Mouse (Mus musculus): Measurements from ENCODE around the gene Mbd6. TPM values are rescaled to one million over a fixed set of nuclear protein-coding genes. Genes with fewer than 3 reads are reported as not detected.
"Not testable (repeated sequence)": the region's sequence is repeated elsewhere in the genome, so short reads cannot be mapped to it uniquely, and the experiment has no call there.

Mbd6 gene
- total and polyA plus RNA-seq, 3 experiments = 19.2 to 22.3 (median 20.4) TPM

DNA sequence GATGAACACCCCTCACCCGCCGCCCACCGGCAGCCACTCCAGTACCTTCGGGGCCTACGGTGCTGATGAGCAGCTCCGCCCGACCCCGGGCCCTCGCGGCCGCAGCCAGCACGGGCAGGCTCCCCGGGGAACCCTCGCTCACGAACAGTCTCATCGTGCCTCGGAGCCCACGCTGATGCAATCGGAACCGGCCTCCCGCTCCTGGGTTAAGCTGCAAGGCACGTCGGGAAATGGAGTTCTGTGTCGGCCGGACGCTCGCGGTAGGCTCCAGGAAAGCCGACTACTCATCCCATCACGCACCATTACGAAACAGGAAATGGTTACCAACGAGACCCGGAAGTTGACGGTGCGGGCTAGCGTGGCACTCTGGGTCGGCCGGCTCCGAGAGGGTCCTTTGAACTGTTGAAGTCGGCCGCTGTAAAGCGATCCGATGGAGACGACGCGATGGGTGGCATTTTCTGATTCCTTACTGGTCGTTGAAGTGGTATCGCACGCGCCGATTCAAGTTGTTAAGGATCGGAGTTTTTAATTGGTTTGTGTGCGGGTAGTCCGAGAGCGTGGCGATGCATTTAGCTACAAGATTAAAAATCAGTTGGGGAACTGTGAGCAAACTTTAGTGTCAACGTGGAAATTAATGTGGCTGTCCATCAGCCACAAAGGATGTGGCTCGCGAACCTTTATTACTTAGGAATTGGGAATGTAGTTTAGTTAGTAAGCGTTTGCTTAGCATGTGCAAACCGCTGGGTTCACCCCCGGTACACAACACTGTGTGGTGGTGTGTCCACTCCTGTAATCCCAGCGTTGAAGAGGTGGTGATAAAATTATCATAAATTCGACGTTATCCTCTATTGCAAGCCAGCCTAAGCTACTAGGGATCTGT lies 22.9 kb upstream of the Mbd6 start, which contains the start of gene Mars:
Mars (minus strand) TSS at position 311 of the 880 bp plus-strand sequence.
- intact Hi-C loops (cut with DNase I) = loop anchor here (1.0 to 5.0 kb wide), 3 partner anchors 21 to 189 kb away; partner anchors contain the start of genes Dctn2 and Os9
- peak within 1 kb of the TSS; percentile 89 for H3K27ac ChIP-seq
- peak; percentile 94 to 96 for DNase-seq
- peak within 1 kb of the TSS; percentile 81 for H3K9ac ChIP-seq (ENCODE audit: low read depth, low read length)
- no peaks in the 10 kb centered on the region for H3K36me3 ChIP-seq (ENCODE audit: control insufficient read depth, insufficient read depth, low read length)
- H3K4me3 ChIP-seq = peak within 1 kb of the TSS; percentile 92
- WGBS = under 1% methylated on average over 65 of the region's 65 CpGs
- H3K27me3 ChIP-seq (ENCODE audit: control insufficient read depth, insufficient read depth, low read length) = no peaks in the 10 kb centered on the region
- H3K4me1 ChIP-seq (ENCODE audit: control insufficient read depth, insufficient read depth, low read length) = peaks cover 2% of the 10 kb centered on the region
- TF ChIP-seq EP300 (IDR thresholded peaks at IDR 0.05; ENCODE audit: insufficient read depth, low read depth, low read length) (peak; percentile 81; the same call in 1 of the 2 replicates), POLR2A (IDR thresholded peaks at IDR 0.05; ENCODE audit: insufficient read depth, low read depth, low read length) (peak; percentile 79; the same call in 1 of the 2 replicates), CTCF (IDR thresholded peaks at IDR 0.05) (no peak)
- no peaks in the 10 kb centered on the region for H3K79me2 ChIP-seq (replicated peaks; ENCODE audit: control insufficient read depth, insufficient read depth, low read length)

DNA sequence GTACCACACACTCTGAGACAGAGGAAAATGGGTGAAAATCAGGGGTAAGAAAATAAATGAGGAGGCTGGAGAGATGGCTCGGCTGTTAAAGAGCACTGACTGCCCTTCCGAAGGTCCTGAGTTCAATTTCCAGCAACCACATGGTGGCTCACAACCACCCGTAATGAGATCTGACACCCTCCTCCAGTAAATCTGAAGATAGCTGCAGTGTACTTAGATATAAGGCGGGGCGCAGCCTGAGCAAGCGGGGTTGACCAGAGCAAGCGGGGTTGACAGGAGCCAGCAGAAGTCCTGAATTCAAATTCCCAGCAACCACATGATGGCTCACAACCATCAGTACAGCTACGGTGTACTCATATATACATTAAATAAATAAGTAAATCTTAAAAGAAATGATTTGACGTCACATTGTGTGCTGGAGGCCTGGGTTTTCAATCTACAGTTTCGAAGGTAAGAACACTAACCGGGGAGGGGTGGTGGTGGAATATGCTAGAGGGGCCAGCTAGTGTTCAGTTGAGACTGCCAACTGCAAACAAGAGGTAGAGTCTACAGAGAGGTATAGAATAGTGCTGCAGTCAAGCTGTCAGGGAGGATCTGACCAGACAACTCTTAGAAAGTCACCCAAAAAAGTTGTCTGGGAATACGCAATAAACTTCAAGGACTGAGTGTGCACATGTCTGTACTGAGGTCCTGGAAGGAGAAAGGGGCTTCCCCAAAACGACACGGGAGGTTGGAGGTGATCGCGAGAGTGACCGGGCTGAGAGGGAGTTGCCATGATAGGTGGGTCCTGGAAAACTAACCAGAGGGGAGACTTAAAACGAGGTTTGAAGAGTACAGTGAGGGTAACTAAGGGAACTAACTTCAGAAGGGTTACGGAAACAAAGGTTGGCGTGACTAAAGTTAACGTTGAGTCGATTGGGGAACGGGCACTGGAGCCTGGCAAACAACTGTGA lies 22.0 kb upstream of the Mbd6 start:
- no peak for DNase-seq
- 33% methylated on average over 23 of the region's 23 CpGs for WGBS
- H3K4me3 ChIP-seq = peak overlapping the region; percentile 92
- peak overlapping the region; percentile 89 for H3K27ac ChIP-seq
- no peaks in the 10 kb centered on the region for H3K36me3 ChIP-seq (ENCODE audit: control insufficient read depth, insufficient read depth, low read length)
- H3K4me1 ChIP-seq (ENCODE audit: control insufficient read depth, insufficient read depth, low read length) = peaks cover 2% of the 10 kb centered on the region
- H3K79me2 ChIP-seq (replicated peaks; ENCODE audit: control insufficient read depth, insufficient read depth, low read length) = no peaks in the 10 kb centered on the region
- TF ChIP-seq POLR2A (IDR thresholded peaks at IDR 0.05; ENCODE audit: insufficient read depth, low read depth, low read length) (no peak), CTCF (IDR thresholded peaks at IDR 0.05) (no peak), EP300 (IDR thresholded peaks at IDR 0.05; ENCODE audit: insufficient read depth, low read depth, low read length) (no peak)
- H3K9ac ChIP-seq (ENCODE audit: low read depth, low read length) = peak overlapping the region; percentile 81
- intact Hi-C loops (cut with DNase I) = loop anchor here (1.0 to 5.0 kb wide), 3 partner anchors 20 to 188 kb away; partner anchors contain the start of genes Dctn2 and Os9
- no peaks in the 10 kb centered on the region for H3K27me3 ChIP-seq (ENCODE audit: control insufficient read depth, insufficient read depth, low read length)

DNA sequence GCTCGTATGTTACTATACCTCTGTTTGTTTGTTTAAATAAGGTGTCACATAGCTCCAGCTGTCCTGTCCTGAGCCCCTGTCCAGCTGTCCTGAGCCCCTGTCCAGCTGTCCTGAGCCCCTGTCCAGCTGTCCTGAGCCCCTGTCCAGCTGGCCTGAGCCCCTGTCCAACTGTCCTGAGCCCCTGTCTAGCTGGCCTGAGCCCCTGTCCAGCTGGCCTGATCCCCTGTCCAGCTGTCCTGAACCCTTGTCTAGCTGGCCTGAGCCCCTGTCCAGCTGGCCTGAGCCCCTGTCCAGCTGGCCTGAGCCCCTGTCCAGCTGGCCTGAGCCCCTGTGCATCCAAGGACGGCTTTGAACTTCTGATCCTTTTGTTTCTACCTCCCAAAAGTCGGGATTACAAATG lies 20.3 kb upstream of the Mbd6 start:
- WGBS = 79% methylated on average over 3 of the region's 3 CpGs
- intact Hi-C loops (cut with DNase I); H3K36me3 ChIP-seq (ENCODE audit: control insufficient read depth, insufficient read depth, low read length): not testable (repeated sequence)

DNA sequence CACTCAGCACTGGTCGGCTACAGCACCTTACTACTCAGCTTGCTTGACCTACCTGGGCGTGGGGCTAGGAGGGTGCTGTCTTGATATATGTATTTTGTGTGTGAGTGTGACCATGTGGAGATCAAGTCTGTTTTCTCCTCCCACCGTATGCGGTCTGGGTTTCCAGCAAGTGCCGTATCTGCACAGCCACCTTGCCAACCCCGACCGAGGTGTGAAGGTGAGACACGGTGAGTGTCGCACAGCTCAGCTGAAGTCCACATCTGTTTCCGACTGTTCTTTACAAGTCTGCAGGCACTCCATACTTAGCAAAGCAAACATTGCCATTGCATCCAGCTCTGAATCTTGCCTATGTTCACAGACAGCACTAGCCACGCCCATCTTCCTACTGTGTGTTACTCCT lies 14.3 kb upstream of the Mbd6 start:
- WGBS = 92% methylated on average over 11 of the region's 11 CpGs
- Histone ChIP-seq H3K4me3 (no peak overlapping the region), H3K36me3 (ENCODE audit: control insufficient read depth, insufficient read depth, low read length) (no peaks in the 10 kb centered on the region), H3K79me2 (replicated peaks; ENCODE audit: control insufficient read depth, insufficient read depth, low read length) (no peaks in the 10 kb centered on the region), H3K4me1 (ENCODE audit: control insufficient read depth, insufficient read depth, low read length) (no peaks in the 10 kb centered on the region), H3K27ac (no peak overlapping the region), H3K27me3 (ENCODE audit: control insufficient read depth, insufficient read depth, low read length) (no peaks in the 10 kb centered on the region), H3K9ac (ENCODE audit: low read depth, low read length) (no peak overlapping the region)
- no peak for DNase-seq
- TF ChIP-seq POLR2A (IDR thresholded peaks at IDR 0.05; ENCODE audit: insufficient read depth, low read depth, low read length) (no peak), CTCF (IDR thresholded peaks at IDR 0.05) (no peak), EP300 (IDR thresholded peaks at IDR 0.05; ENCODE audit: insufficient read depth, low read depth, low read length) (no peak)
- intact Hi-C loops (cut with DNase I) = no loop called here

More for the DNA sequence above, 20.3 kb upstream of the Mbd6 start:
- DNase-seq; H3K4me1 ChIP-seq (ENCODE audit: control insufficient read depth, insufficient read depth, low read length); H3K27me3 ChIP-seq (ENCODE audit: control insufficient read depth, insufficient read depth, low read length); H3K27ac ChIP-seq; H3K9ac ChIP-seq (ENCODE audit: low read depth, low read length); H3K79me2 ChIP-seq (replicated peaks; ENCODE audit: control insufficient read depth, insufficient read depth, low read length); H3K4me3 ChIP-seq: not testable (repeated sequence)

DNA sequence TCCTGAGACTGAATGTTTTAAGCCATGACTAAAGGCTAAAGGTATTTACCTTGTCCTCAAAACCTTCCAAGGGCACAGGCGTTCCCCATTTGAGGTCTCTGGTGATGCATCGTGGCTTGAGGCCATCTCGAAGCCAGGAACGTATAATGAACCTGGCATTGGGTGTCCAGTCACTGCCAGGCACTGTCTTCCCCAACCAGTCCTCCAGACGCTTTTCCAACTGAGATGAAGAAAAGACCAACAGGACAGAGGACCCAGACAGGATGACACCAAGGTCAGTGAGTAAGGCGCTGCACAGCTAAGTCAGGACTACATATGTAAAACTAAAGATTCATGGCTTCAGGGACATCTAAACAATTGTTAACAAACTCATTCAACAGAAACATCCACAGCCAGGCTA lies 11.5 kb upstream of the Mbd6 start:
- H3K4me1 ChIP-seq (ENCODE audit: control insufficient read depth, insufficient read depth, low read length) = peaks cover 2% of the 10 kb centered on the region; the same call in 1 of the 2 replicates
- H3K27ac ChIP-seq = no peak overlapping the region
- no peak for TF ChIP-seq EP300 (IDR thresholded peaks at IDR 0.05; ENCODE audit: insufficient read depth, low read depth, low read length)
- TF ChIP-seq CTCF (IDR thresholded peaks at IDR 0.05) = no peak
- no peak for TF ChIP-seq POLR2A (IDR thresholded peaks at IDR 0.05; ENCODE audit: insufficient read depth, low read depth, low read length)
- H3K4me3 ChIP-seq = no peak overlapping the region
- intact Hi-C loops (cut with DNase I) = no loop called here
- H3K79me2 ChIP-seq (replicated peaks; ENCODE audit: control insufficient read depth, insufficient read depth, low read length) = no peaks in the 10 kb centered on the region
- no peak overlapping the region for H3K9ac ChIP-seq (ENCODE audit: low read depth, low read length)
- DNase-seq = no peak
- WGBS = 94% methylated on average over 6 of the region's 6 CpGs
- H3K27me3 ChIP-seq (ENCODE audit: control insufficient read depth, insufficient read depth, low read length) = no peaks in the 10 kb centered on the region
- peaks cover 9% of the 10 kb centered on the region for H3K36me3 ChIP-seq (ENCODE audit: control insufficient read depth, insufficient read depth, low read length)

All from heart, adult 2 months (tissue).